ENCODE assay signal across 12 mouse cellular contexts in genomic region chr9:103426425-103426824, GRCm38 (mm10). TPM values are rescaled to one million over a fixed set of nuclear protein-coding genes. Genes with fewer than 3 reads are reported as not detected.
DNase-seq lines count a peak whose midpoint lies in the region; ATAC-seq lines count a peak whose summit lies in the region.
"Had no signal": no experiment of that assay in that cellular context is flagged by ENCODE, and none has a peak within 500 bp of the region (broad histone marks: within the 10 kb centered on the region; RNA-seq: fewer than 3 reads in every experiment).

No protein-coding gene starts in this region.

- H3K4me3 ChIP-seq in megakaryocyte, embryonic 14.5 days (replicated peaks) = peak overlapping the region; percentile 84
- H3K4me3 ChIP-seq: layer of hippocampus, adult 2 months had no signal

- peaks cover 35% of the 10 kb centered on the region for H3K4me1 ChIP-seq in megakaryocyte, embryonic 14.5 days

- DNase-seq in ES-CJ7 (ENCODE audit: low read depth, low spot score) = peak; percentile 30
- DNase-seq in thymus, postnatal 25 days = peak; percentile 76
- DNase-seq in kidney, postnatal 36 days = no peak
- DNase-seq in adrenal gland, postnatal 10 days = no peak
- DNase-seq in embryo, embryonic 9.5 days (ENCODE audit: extremely low spot score) = no peak
- DNase-seq: embryo, embryonic 11 days; heart, adult 11 months; lung, postnatal 36 days had no signal

- H3K9me3 ChIP-seq in megakaryocyte, embryonic 14.5 days = no peaks in the 10 kb centered on the region

- H3K36me3 ChIP-seq in megakaryocyte, embryonic 14.5 days (replicated peaks; ENCODE audit: low read length) = no peaks in the 10 kb centered on the region

- no peak for ATAC-seq in megakaryocyte, adult 5-6 weeks (ENCODE audit: poor library complexity, severe bottlenecking)
- ATAC-seq in megakaryocyte-erythroid progenitor cell, adult 5-6 weeks (replicated peaks; ENCODE audit: low FRiP score, low TSS enrichment, poor library complexity, severe bottlenecking) = peak; percentile 67

- H3K27me3 ChIP-seq in megakaryocyte, embryonic 14.5 days (replicated peaks) = no peaks in the 10 kb centered on the region

RNA-seq across cellular contexts. Expression of gene Bfsp2, which starts 53.8 kb away (rescaled TPM):
- polyA plus RNA-seq in megakaryocyte, embryonic 14.5 days (2012; ENCODE audit: insufficient read depth, low replicate concordance) = 0.95 TPM in 1 of 2 replicates, not detected in the other
- 0.30 TPM in 1 of 2 replicates, not detected in the other for total RNA-seq in megakaryocyte, adult 5-6 weeks (2015)
- 1.1 and 1.3 TPM in 2 replicates for total RNA-seq in megakaryocyte, adult 5-6 weeks (2017)
- total RNA-seq in megakaryocyte-erythroid progenitor cell, adult 5-6 weeks (2014; fragmentation: Nextera tagmentation) = 1.2 and 22.3 TPM in 2 replicates
- total RNA-seq in megakaryocyte-erythroid progenitor cell, adult 5-6 weeks (2017) = 1.2 and 3.9 TPM in 2 replicates
- under 1 TPM; 0.55 to 0.60 TPM for total RNA-seq in adrenal gland, postnatal 10 days (2021)

Comparison
In these comparisons a context has a peak if more than half of its experiments do, and no peak if none do; other contexts are left out.
1. DNase-seq: peak in ES-CJ7 (single experiment) and thymus, postnatal 25 days (single experiment); none in kidney, postnatal 36 days (0 of 2), adrenal gland, postnatal 10 days (single experiment) and embryo, embryonic 9.5 days (single experiment).